Mouse (Mus musculus) ES-E14 (cell line): Measurements from ENCODE around the gene Blmh.

Source experiments
- HCFC1 ChIP-seq: IDR thresholded peaks from 2 replicates; pipeline ENCODE4 v1.6.1; 2012; ENCODE audit warnings: low read length, inconsistent platforms, borderline replicate concordance; ENCODE audit not compliant: insufficient read depth
- MAFK ChIP-seq: IDR thresholded peaks from 2 replicates; pipeline ENCODE4 v1.6.1; 2014; ENCODE audit warnings: mild to moderate bottlenecking, low read depth, low read length, inconsistent platforms; ENCODE audit not compliant: insufficient read depth
- ZNF384 ChIP-seq: IDR thresholded peaks from 2 replicates; pipeline ENCODE4 v1.6.1; 2012; ENCODE audit warnings: low read depth, low read length, inconsistent platforms

DNA sequence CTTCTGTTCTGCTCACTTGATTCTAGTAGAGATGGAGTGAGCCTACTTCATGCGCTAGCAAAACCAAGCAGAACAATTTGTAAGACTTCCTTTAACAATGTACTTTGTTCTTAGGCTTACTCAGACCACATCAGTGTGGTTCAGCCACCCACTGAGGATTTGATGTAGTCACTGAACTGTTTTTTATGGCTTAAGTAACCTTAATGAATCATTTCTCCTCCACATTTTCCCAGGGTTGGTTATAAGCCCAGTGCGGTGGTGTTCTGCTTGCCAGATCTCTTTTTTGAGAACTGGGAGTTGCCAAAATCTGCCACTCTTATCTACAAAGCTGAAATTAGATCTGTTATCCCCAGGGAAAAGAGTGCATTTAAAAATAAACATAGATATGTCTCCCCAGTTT, 28.9 kb downstream of the Blmh start:
- TF ChIP-seq ZNF384 (no peak), HCFC1 (no peak), MAFK (no peak)
